ENCODE assay signal across 12 mouse cellular contexts in genomic region chr17:28431931-28432335, GRCm38 (mm10).
DNase-seq lines count a peak whose midpoint lies in the region; ATAC-seq and TF ChIP-seq lines count a peak whose summit lies in the region.
"Had no signal": no experiment of that assay in that cellular context is flagged by ENCODE, and none has a peak within 500 bp of the region (broad histone marks: within the 10 kb centered on the region; RNA-seq: fewer than 3 reads in every experiment).

No protein-coding gene starts in this region.

- peaks cover 2% of the 10 kb centered on the region; the same call in 1 of the 2 replicates for H3K36me3 ChIP-seq in hindbrain, postnatal 0 days (ENCODE audit: insufficient read depth, low read length)
- H3K36me3 ChIP-seq in hindbrain, embryonic 10.5 days, result peaks cover 47% of the 10 kb centered on the region
- H3K36me3 ChIP-seq in lung, embryonic 16.5 days (ENCODE audit: control insufficient read depth, insufficient read depth, low read length), result peaks cover 4% of the 10 kb centered on the region; the same call in 1 of the 2 replicates

- 89% methylated on average over 6 of the region's 6 CpGs for WGBS in hindbrain, postnatal 0 days
- WGBS in hindbrain, embryonic 10.5 days, result 92% methylated on average over 6 of the region's 6 CpGs
- WGBS in lung, embryonic 16.5 days, result 59% methylated on average over 6 of the region's 6 CpGs

- H3K4me2 ChIP-seq in hindbrain, postnatal 0 days (ENCODE audit: low read depth, low read length), result no peak overlapping the region
- H3K4me2 ChIP-seq in lung, embryonic 16.5 days (ENCODE audit: low read depth, low read length), result no peak overlapping the region
- H3K4me2 ChIP-seq: limb, embryonic 15.5 days had no signal

- no peak overlapping the region for H3K9ac ChIP-seq in hindbrain, postnatal 0 days (replicated peaks; ENCODE audit: low read length)
- no peak overlapping the region for H3K9ac ChIP-seq in lung, embryonic 16.5 days (ENCODE audit: low read length)
- H3K9ac ChIP-seq: limb, embryonic 15.5 days had no signal

- no peaks in the 10 kb centered on the region for H3K27me3 ChIP-seq in hindbrain, postnatal 0 days (ENCODE audit: insufficient read depth, low read length)
- H3K27me3 ChIP-seq in hindbrain, embryonic 10.5 days (ENCODE audit: insufficient read depth, poor library complexity, severe bottlenecking), result no peaks in the 10 kb centered on the region
- no peaks in the 10 kb centered on the region for H3K27me3 ChIP-seq in lung, embryonic 16.5 days (ENCODE audit: control insufficient read depth, insufficient read depth, low read depth, low read length)
- H3K27me3 ChIP-seq: limb, embryonic 15.5 days had no signal

- no peaks in the 10 kb centered on the region for H3K4me1 ChIP-seq in hindbrain, postnatal 0 days (ENCODE audit: insufficient read depth, low read length)
- no peaks in the 10 kb centered on the region for H3K4me1 ChIP-seq in hindbrain, embryonic 10.5 days (replicated peaks)
- H3K4me1 ChIP-seq in lung, embryonic 16.5 days (replicated peaks; ENCODE audit: control insufficient read depth, insufficient read depth, low read length), result peaks cover 22% of the 10 kb centered on the region

- TF ChIP-seq CTCF in hindbrain, postnatal 0 days (IDR thresholded peaks at IDR 0.05; ENCODE audit: low read depth), result peak; percentile 15; the same call in 1 of the 2 replicates

- intact Hi-C loops in heart, postnatal 14 days (cut with DNase I), result loop anchor here (2.0 kb wide), 1 partner anchor 17 kb away; no protein-coding TSS in a partner anchor

- H3K4me3 ChIP-seq in hindbrain, postnatal 0 days (ENCODE audit: low read length), result no peak overlapping the region
- H3K4me3 ChIP-seq in hindbrain, embryonic 10.5 days, result no peak overlapping the region
- no peak overlapping the region for H3K4me3 ChIP-seq in lung, embryonic 16.5 days (ENCODE audit: low read length)
- H3K4me3 ChIP-seq: limb, embryonic 15.5 days had no signal

- ATAC-seq in hindbrain, postnatal 0 days, result no peak
- ATAC-seq in lung, embryonic 16.5 days (ENCODE audit: low read depth), result peak; percentile 13; the same call in 1 of the 2 replicates
- ATAC-seq: hindbrain, embryonic 16.5 days had no signal

- H3K27ac ChIP-seq in hindbrain, postnatal 0 days, result no peak overlapping the region
- H3K27ac ChIP-seq in hindbrain, embryonic 10.5 days, result no peak overlapping the region
- no peak overlapping the region for H3K27ac ChIP-seq in lung, embryonic 16.5 days (ENCODE audit: low read length)
- H3K27ac ChIP-seq: limb, embryonic 15.5 days had no signal

- DNase-seq in hindbrain, postnatal 0 days (ENCODE audit: low spot score), result no peak
- no peak for DNase-seq in hindbrain, embryonic 10.5 days (ENCODE audit: low spot score)
- peak; percentile 38 for DNase-seq in thymus, postnatal 4 days
- DNase-seq in thymus, postnatal 14 days, result no peak
- no peak for DNase-seq in testis, postnatal 10 days (ENCODE audit: low spot score)
- no peak for DNase-seq in heart, postnatal 14 days
- no peak for DNase-seq in gastrocnemius, postnatal 4 days (ENCODE audit: low spot score in 2 of 2)
- DNase-seq: gastrocnemius, postnatal 36 days; right cerebral cortex, postnatal 4 days had no signal

- no peaks in the 10 kb centered on the region for H3K9me3 ChIP-seq in hindbrain, postnatal 0 days (ENCODE audit: low read length)
- no peaks in the 10 kb centered on the region for H3K9me3 ChIP-seq in hindbrain, embryonic 10.5 days
- H3K9me3 ChIP-seq in lung, embryonic 16.5 days (ENCODE audit: control insufficient read depth, low read length), result no peaks in the 10 kb centered on the region
- H3K9me3 ChIP-seq: limb, embryonic 15.5 days had no signal
